Mouse (Mus musculus) intestine, embryonic 14.5 days (tissue): Measurements from ENCODE around the gene Gm21987. TPM values are rescaled to one million over a fixed set of nuclear protein-coding genes. Genes with fewer than 3 reads are reported as not detected.

Source experiments
- ATAC-seq: fragments of 200-750 bp; cut with Nextera tagmentation; replicated peaks from 2 replicates; pipeline ENCODE4 v1.8.0; 2017; ENCODE audit warnings: low read depth, moderate number of reproducible peaks, moderate TSS enrichment, moderate library complexity; ENCODE audit not compliant: low FRiP score, low TSS enrichment
- DNase-seq: peaks from one replicate; pipeline ENCODE4 v3.0.0-alpha.2; 2018; ENCODE audit warnings: low spot score
- H3K27ac ChIP-seq: fragments of 300-500 bp; sonication (generic); 2 replicates; pipeline ENCODE4 v1.5.1; 2014; ENCODE audit warnings: low read depth, mild to moderate bottlenecking, control low read depth
- H3K27me3 ChIP-seq: fragments of 300-500 bp; sonication (generic); replicated peaks from 2 replicates; pipeline ENCODE4 v1.6.1; 2014; ENCODE audit warnings: low read length, control low read depth; ENCODE audit not compliant: control insufficient read depth, insufficient read depth
- H3K36me3 ChIP-seq: fragments of 300-500 bp; sonication (generic); 2 replicates; pipeline ENCODE4 v1.6.1; 2014; ENCODE audit warnings: low read length, control low read depth; ENCODE audit not compliant: control insufficient read depth, insufficient read depth
- H3K4me1 ChIP-seq: fragments of 300-500 bp; sonication (generic); replicated peaks from 2 replicates; pipeline ENCODE4 v1.6.1; 2014; ENCODE audit warnings: low read length, control low read depth, mixed read lengths; ENCODE audit not compliant: control insufficient read depth, insufficient read depth
- H3K4me2 ChIP-seq: fragments of 300-500 bp; sonication (generic); 2 replicates; pipeline ENCODE4 v1.6.1; 2014; ENCODE audit warnings: low read length
- H3K4me3 ChIP-seq: fragments of 300-500 bp; sonication (generic); 2 replicates; pipeline ENCODE4 v1.5.1; 2014; ENCODE audit warnings: low read depth, low read length, control low read depth, mixed read lengths
- H3K9ac ChIP-seq: fragments of 300-500 bp; sonication (generic); 2 replicates; pipeline ENCODE4 v1.6.1; 2014; ENCODE audit warnings: mild to moderate bottlenecking, low read length
- H3K9me3 ChIP-seq: fragments of 300-500 bp; sonication (generic); 2 replicates; pipeline ENCODE4 v1.6.1; 2016; ENCODE audit warnings: low read length, control low read depth; ENCODE audit not compliant: control insufficient read depth
- WGBS: fragments of 180-500 bp; shearing (Covaris S2); extraction: QIAGEN DNeasy Blood & Tissue Kit; methylation state at CpG from one replicate; pipeline ENCODE4 v1.1.7; 2014; 5-methylcytosine and 5-hydroxymethylcytosine counted together
- polyA plus RNA-seq: library from polyadenylated mRNA; unstranded; fragments of >200 nt; fragmentation: Nextera tagmentation; extraction: Ambion mirVana; gene quantifications from 2 replicates; pipeline ENCODE4 v1.2.1, GENCODE M21; 2014

The Gm21987 gene
- polyA plus RNA-seq, 1 experiment from 2014 or later = 0.68 TPM

DNA sequence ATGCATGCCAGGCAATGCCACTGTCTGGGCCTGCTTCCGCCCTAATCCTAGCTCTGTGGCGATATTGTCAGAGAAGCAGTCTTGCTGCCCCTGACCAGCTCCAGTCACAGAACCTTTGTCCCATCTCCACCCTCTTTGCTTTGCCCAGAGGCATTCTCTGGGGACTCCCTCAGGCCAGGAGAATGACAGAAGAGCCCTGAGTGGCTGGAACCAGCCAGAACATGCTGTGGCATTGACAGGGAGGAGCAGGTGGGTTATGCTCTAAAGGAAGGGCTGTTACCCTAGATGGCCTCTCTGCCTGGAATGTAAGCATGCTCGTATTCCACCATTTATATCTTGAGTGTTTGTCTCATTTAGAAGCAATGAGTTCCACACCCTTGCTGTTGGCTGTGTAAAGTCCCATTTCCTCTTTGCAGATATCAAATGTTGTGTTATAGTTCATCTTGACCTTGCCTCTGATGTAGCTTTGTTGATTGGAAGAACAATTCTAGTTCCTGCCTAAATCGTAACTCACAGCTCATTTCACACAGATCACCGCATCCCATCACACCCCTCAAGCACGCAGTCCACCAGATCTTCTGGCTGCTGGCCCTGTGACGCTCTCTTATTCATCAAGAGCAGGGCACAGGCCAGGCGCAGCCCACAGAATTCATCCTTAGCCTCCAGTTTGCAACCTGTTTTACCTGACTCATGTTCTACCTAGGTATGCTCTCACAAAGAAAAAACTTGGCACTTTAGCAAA is 24.0 kb downstream of the Gm21987 start:
- ATAC-seq = no peak

DNA sequence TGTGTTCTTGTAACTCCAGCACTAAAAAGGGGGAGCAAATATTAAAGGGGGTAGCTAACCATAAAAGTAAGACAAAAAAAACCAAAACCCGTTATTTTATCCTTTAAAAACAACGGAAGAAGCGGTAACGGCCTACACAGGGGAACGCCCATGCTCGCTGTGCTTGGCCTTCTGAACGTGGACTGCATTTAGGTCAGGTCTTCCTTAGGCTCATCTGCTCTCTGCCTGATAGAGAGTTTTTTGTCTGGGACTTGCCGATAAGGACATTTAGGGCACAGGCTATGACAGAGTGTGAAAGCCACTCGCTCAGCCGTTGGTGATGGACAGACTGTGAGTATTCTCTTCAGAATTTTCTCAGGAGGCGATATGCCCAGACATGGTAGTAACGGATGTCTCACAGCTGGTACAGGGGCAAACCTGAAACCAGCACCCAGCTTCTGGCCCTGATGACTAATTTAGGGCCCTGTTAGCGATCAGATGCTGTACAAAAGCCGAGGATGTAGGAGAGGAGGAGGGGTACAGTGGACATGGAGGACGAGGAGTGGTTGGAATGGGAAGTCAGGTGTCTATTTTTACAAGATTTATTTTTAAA is 25.0 kb downstream of the Gm21987 start:
- no peak overlapping the region for H3K4me2 ChIP-seq
- no peak overlapping the region for H3K9ac ChIP-seq
- no peaks in the 10 kb centered on the region for H3K9me3 ChIP-seq
- peaks cover 7% of the 10 kb centered on the region for H3K4me1 ChIP-seq
- no peaks in the 10 kb centered on the region for H3K36me3 ChIP-seq
- DNase-seq = no peak
- no peak overlapping the region for H3K27ac ChIP-seq
- no peak for ATAC-seq
- 86% methylated on average over 15 of the region's 15 CpGs for WGBS
- no peaks in the 10 kb centered on the region for H3K27me3 ChIP-seq
- H3K4me3 ChIP-seq = no peak overlapping the region

More for the DNA sequence above, 24.0 kb downstream of the Gm21987 start:
- 82% methylated on average over 8 of the region's 8 CpGs for WGBS
- no peak overlapping the region for H3K27ac ChIP-seq
- H3K27me3 ChIP-seq = no peaks in the 10 kb centered on the region
- no peaks in the 10 kb centered on the region for H3K9me3 ChIP-seq
- H3K4me2 ChIP-seq = no peak overlapping the region
- DNase-seq = no peak
- H3K36me3 ChIP-seq = no peaks in the 10 kb centered on the region
- H3K4me3 ChIP-seq = no peak overlapping the region
- no peaks in the 10 kb centered on the region for H3K4me1 ChIP-seq
- no peak overlapping the region for H3K9ac ChIP-seq

DNA sequence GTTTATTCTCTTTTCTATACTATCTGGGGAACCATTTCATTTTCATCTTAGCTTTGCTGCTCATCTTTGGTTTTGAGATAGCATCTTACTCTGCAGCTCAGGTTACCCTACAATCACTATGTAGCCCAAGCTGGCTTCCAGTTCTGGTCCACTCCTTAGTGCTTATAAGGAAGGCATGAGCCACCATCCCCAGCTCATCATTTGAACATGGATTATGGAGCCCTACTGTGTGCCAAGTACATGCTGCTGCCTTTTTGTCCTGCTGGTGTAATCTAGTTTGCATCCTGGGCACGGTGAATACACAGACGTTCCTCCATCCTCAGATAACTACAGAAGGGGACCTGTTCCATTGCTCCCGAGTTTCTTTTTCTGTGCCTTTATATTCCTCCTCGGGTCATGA is 26.0 kb downstream of the Gm21987 start:
- no peak overlapping the region for H3K9ac ChIP-seq
- H3K4me1 ChIP-seq = peaks cover 7% of the 10 kb centered on the region
- no peaks in the 10 kb centered on the region for H3K9me3 ChIP-seq
- WGBS = 88% methylated on average over 4 of the region's 4 CpGs
- no peaks in the 10 kb centered on the region for H3K27me3 ChIP-seq
- DNase-seq (no peak), ATAC-seq (no peak)
- no peaks in the 10 kb centered on the region for H3K36me3 ChIP-seq
- no peak overlapping the region for H3K27ac ChIP-seq
- no peak overlapping the region for H3K4me2 ChIP-seq
- H3K4me3 ChIP-seq = no peak overlapping the region

DNA sequence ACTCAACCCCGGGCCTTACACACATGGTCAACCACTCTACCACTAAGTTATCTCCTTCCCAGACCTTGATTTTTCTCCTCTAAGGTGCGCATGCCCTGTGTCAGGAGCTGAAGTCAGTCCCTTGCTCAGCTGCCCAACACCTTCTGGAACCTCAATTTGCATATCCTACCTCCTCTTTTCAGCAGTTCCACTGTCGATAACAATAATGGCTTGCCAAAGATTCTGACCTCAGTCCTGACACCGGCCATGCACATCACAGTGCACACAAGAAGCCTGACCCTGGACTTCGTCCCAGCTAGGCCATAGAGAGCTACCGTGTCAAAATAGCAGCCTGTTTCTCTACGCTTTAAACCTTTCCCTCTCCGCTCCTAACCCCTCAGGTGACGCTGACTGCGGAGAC is 26.6 kb downstream of the Gm21987 start:
- no peaks in the 10 kb centered on the region for H3K36me3 ChIP-seq
- WGBS = 84% methylated on average over 10 of the region's 10 CpGs
- no peak overlapping the region for H3K4me2 ChIP-seq
- DNase-seq = no peak
- ATAC-seq = no peak
- H3K27ac ChIP-seq = no peak overlapping the region
- H3K4me1 ChIP-seq = peaks cover 7% of the 10 kb centered on the region
- H3K9ac ChIP-seq = no peak overlapping the region
- H3K9me3 ChIP-seq = no peaks in the 10 kb centered on the region
- H3K4me3 ChIP-seq = no peak overlapping the region
- no peaks in the 10 kb centered on the region for H3K27me3 ChIP-seq

DNA sequence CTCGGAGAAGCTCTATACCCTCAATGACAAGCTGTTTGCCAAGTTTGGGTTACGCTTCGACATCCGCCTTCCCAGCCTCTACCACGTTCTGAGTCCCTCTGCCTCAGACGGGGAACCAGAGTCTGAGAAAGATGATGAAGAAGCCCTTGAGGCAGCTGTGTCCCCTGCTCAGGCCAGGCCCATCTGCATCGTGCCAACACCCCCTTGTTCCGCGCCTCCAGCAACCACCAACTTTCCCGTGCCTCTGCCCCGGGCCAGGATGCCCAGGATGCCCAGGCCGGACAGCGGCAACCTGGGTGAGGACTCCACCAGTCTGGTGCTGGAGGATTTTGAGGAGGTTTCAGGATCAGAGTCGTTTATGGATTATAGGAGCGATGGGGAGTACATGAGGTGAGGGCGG is 27.1 kb downstream of the Gm21987 start:
- no peaks in the 10 kb centered on the region for H3K27me3 ChIP-seq
- H3K9ac ChIP-seq = no peak overlapping the region
- DNase-seq (no peak), ATAC-seq (no peak)
- no peak overlapping the region for H3K4me3 ChIP-seq
- H3K4me1 ChIP-seq = peaks cover 7% of the 10 kb centered on the region
- H3K4me2 ChIP-seq = no peak overlapping the region
- H3K27ac ChIP-seq = no peak overlapping the region
- no peaks in the 10 kb centered on the region for H3K36me3 ChIP-seq
- WGBS = 84% methylated on average over 16 of the region's 16 CpGs
- no peaks in the 10 kb centered on the region for H3K9me3 ChIP-seq

DNA sequence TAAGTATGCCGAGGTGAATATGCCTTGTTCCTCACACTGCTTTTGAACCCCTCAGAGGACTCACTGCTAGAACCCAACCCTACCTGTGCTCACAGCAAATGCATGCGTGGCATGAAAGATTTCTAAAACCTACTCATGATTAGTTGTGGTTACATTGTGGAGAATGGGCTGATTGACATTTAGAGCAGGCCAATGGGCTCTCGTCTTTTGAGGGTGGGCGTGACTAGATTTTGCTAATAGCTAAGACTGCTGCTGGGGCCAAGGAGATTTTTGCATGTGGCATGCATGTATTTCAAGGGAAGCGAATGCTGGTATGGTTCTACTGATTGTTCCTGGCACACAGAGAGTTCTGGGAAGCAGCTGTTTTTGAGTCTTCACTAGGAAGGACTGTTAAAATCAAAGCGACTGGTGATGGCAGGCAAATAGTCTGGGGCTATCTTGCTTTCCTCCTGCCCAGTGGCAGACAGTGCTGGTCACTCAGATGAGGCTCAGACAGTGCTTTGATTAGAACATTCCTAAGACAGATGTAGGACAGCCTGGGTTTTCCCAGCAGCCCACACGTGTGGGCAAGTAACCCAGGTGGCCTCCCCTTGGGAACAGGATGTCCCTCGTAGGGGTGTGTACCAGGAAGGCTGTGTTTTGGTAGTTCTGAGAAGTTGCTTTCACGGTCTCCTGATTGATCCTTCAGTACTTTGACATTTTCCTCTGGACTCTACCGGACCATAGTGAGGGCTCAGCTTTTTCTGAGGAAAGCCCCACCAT is 27.7 kb downstream of the Gm21987 start:
- H3K27ac ChIP-seq = no peak overlapping the region
- ATAC-seq = no peak
- H3K4me2 ChIP-seq = no peak overlapping the region
- H3K4me3 ChIP-seq = no peak overlapping the region
- H3K9ac ChIP-seq = no peak overlapping the region
- 81% methylated on average over 10 of the region's 10 CpGs for WGBS
- no peaks in the 10 kb centered on the region for H3K9me3 ChIP-seq
- no peaks in the 10 kb centered on the region for H3K27me3 ChIP-seq
- H3K36me3 ChIP-seq = no peaks in the 10 kb centered on the region
- H3K4me1 ChIP-seq = peaks cover 7% of the 10 kb centered on the region
- DNase-seq = no peak

DNA sequence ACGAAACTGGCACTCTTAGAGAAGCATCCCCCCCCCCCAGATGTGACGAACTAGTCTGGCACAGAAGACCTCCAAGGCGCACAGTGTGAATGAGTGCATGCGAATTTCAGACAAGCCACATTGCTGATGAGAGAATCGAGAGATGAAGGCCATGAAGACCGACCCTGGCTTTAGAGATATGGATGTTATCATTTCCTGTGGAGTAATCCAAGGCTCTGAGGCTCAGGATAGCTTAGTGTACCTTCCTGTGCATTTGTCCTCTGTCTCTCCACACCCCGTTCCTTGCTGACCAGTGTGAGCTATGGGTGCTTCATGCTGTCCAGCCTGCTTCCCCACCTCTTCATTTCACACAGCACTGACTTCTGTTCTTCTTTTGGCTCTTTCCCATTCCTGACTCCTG is 28.3 kb downstream of the Gm21987 start:
- ATAC-seq (no peak), DNase-seq (no peak)
- H3K9ac ChIP-seq = no peak overlapping the region
- no peaks in the 10 kb centered on the region for H3K27me3 ChIP-seq
- WGBS = 85% methylated on average over 7 of the region's 7 CpGs
- no peak overlapping the region for H3K4me2 ChIP-seq
- H3K4me3 ChIP-seq = no peak overlapping the region
- peaks cover 7% of the 10 kb centered on the region for H3K4me1 ChIP-seq
- H3K9me3 ChIP-seq = no peaks in the 10 kb centered on the region
- H3K36me3 ChIP-seq = no peaks in the 10 kb centered on the region
- H3K27ac ChIP-seq = no peak overlapping the region

DNA sequence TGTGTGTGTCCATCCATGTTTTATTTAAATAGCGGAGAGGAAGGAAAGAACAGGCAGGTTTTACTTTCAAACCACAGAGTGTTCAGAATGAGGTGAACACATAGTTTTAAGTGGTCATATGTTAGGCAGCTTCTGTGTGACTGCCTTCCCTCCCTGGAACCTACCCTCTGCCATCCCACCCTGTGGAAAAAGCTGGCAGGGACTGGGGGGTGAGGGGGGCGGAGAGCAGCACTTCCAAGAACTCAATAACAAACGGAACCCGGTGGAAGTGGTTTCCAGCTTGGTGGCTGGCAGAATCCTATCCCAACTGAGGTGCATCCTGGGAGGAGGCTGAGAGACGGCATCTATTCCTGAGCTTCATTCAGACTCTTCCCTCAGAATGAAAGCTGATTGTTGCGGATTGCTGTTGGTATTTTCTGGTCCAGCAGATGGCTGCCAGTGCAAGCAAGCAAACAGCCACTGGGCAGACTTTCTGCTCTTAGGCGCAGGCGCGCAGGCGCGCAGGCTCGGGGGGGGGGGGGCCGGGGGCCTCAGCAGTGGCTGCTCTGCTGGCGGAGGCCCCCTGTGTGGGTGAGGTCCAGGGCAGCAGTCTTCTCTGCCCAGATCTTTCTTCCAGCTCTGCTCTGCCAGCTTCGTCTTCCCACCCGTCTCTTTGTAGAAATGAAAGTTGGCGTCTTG is 29.5 kb downstream of the Gm21987 start:
- Histone ChIP-seq H3K9me3 (no peaks in the 10 kb centered on the region), H3K27me3 (no peaks in the 10 kb centered on the region), H3K9ac (no peak overlapping the region; the same call in 1 of the 2 replicates), H3K27ac (peak overlapping the region; percentile 35; the same call in 1 of the 2 replicates), H3K36me3 (no peaks in the 10 kb centered on the region), H3K4me1 (peaks cover 7% of the 10 kb centered on the region), H3K4me3 (peak overlapping the region; percentile 14), H3K4me2 (peak overlapping the region; percentile 47)
- peak; percentile 60 for DNase-seq
- 35% methylated on average over 17 of the region's 17 CpGs for WGBS
- ATAC-seq = peak; percentile 74
